Mouse (Mus musculus): Measurements from ENCODE around the gene Gm6685. TPM values are rescaled to one million over a fixed set of nuclear protein-coding genes. Genes with fewer than 3 reads are reported as not detected.
"Not testable (repeated sequence)": the region's sequence is repeated elsewhere in the genome, so short reads cannot be mapped to it uniquely, and the experiment has no call there.

The Gm6685 gene
- total RNA-seq (2014; fragmentation: Nextera tagmentation) (not detected in 2 replicates), total RNA-seq (2017) (0.99 TPM in 1 of 2 replicates, not detected in the other)

GRCm38 (mm10) chr11:28339224-28340150 is at the start of gene Gm6685:
Gene Gm6685 (minus strand): TSS chr11:28339867.
- peak; percentile 18; the same call in 1 of the 2 replicates for ATAC-seq (replicated peaks; ENCODE audit: low FRiP score, low TSS enrichment, poor library complexity, severe bottlenecking)

- ATAC-seq (replicated peaks; ENCODE audit: low FRiP score, low TSS enrichment, poor library complexity, severe bottlenecking): no peak
Observed at GRCm38 (mm10) chr11:28375891-28376290, 36.2 kb upstream of the Gm6685 start.

- no peak for ATAC-seq (replicated peaks; ENCODE audit: low FRiP score, low TSS enrichment, poor library complexity, severe bottlenecking)
Observed at GRCm38 (mm10) chr11:28374636-28375035, 35.0 kb upstream of the Gm6685 start.

GRCm38 (mm10) chr11:28371381-28371780 is 31.7 kb upstream of the Gm6685 start:
- not testable (repeated sequence) for ATAC-seq (replicated peaks; ENCODE audit: low FRiP score, low TSS enrichment, poor library complexity, severe bottlenecking)

DNA sequence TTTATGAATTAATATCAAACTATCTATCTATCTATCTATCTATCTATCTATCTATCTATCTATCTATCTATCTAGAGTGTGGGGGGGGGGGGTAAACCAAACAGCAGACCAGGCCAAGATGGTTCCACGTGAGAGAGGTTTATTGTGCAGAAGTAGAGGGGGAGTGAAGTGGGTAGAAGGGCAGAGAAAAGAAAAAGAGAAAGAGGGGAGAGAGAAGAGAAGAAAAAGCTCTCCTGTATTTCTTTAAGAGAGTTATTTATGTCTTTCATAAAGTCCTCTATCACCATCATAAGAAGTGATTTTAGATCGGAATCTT is 26.2 kb upstream of the Gm6685 start:
- ATAC-seq (replicated peaks; ENCODE audit: low FRiP score, low TSS enrichment, poor library complexity, severe bottlenecking): no peak

DNA sequence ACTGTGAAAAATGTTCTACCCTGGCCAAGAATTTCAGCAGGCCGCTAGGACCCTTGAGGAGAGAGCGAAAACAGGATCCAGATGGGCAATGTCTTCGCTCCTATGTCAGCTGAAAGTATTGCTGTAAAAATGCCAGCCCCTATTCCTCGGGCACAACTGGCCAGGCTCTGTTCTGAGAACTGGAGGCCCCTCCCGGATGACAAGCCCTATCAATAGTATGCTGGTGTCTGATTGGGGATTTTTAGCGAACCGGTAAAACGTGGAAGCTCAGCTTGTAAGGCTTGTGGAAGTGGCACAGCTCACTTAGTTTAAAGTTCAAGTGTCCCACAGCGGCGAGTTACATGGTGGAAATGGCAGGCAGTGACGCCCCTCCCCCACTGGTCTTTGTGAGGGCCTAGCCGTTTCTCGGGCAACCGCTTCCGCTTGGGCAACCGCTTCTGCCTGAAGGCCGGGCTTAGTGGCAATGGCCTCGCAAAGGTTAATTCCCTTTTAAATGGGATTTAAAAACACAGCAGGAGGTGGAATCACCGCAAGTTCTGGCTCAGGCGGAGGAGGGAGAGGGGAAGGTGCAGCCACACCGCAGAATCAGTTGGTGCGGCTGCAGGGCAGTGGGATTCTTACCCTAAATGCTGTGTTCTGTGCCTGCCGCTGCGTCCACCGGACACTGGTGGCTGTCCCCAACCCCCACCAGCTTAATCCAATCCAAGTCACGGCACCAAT is 25.7 kb upstream of the Gm6685 start:
- ATAC-seq (replicated peaks; ENCODE audit: low FRiP score, low TSS enrichment, poor library complexity, severe bottlenecking): peak; percentile 83

DNA sequence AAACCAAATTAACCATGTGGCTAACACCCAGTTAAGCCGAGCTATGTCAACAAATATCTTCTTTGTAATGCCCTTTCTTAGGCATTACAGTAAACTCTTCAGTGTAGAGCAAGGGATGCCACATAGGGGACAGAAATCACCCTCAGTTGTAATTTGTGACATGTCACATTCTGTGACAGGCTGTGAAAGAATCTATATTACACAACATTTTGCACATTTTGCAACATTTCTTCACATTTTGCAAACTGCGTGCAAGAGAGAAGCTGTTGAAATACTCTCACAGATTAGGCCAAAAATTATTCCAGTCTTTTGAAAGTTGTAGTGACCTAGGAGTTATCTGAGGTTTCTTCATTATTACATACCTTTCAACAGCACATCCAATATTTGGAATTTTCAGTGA is 3.8 kb upstream of the Gm6685 start:
- no peak for ATAC-seq (replicated peaks; ENCODE audit: low FRiP score, low TSS enrichment, poor library complexity, severe bottlenecking)

- ATAC-seq (replicated peaks; ENCODE audit: low FRiP score, low TSS enrichment, poor library complexity, severe bottlenecking): no peak
Observed at GRCm38 (mm10) chr11:28341887-28342286, 2.2 kb upstream of the Gm6685 start.

DNA sequence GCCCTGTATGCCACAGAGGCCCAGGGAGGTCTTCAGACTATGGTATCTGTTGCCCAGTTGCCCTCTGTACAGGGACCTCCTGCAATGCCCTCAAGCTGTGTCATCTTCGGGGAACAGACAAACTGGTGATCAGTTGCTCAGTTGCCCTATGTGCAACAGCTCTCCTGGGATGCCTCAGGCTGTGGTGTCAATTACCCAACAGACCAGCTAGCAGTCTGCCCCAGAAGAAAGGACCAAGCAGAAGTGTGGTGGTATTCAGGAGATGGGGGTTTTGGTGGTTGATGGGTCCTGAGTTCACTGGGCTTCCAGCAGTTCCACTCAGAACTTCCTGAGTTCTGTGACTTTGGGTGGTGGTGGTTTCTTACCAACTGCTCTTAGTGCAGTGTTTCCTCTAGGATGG is 11.8 kb downstream of the Gm6685 start:
- ATAC-seq (replicated peaks; ENCODE audit: low FRiP score, low TSS enrichment, poor library complexity, severe bottlenecking): no peak

GRCm38 (mm10) chr11:28313396-28313795 is 26.3 kb downstream of the Gm6685 start:
- ATAC-seq (replicated peaks; ENCODE audit: low FRiP score, low TSS enrichment, poor library complexity, severe bottlenecking): no peak

- no peak for ATAC-seq (replicated peaks; ENCODE audit: low FRiP score, low TSS enrichment, poor library complexity, severe bottlenecking)
Observed at GRCm38 (mm10) chr11:28307723-28308122, 31.9 kb downstream of the Gm6685 start.

DNA sequence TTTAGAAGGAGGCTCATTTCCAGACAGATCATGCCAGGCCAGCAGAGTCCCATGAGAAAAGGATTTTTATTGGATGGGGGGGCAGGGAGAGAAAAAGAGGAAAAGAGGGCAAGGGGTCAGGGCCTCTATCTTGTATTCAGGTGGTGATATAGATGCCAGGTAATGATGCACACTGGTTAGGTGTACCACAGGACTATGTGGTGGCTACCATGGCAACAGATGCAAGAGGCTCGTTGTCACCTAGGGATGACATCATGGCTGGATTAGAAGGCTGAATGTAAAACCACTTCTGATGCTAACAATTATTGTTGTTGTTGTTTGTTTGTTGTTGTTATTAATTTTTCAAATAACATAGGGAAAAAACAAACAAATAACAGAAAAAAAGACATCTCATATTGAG is 49.2 kb downstream of the Gm6685 start:
- no peak for ATAC-seq (replicated peaks; ENCODE audit: low FRiP score, low TSS enrichment, poor library complexity, severe bottlenecking)

Other genes with a start within 250 kb of the Gm6685 start
- gene Ccdc85a, start 244.5 kb upstream of the Gm6685 start, total RNA-seq (2014; fragmentation: Nextera tagmentation): not detected in 2 replicates
- not detected in 2 replicates for gene Ccdc85a, start 244.5 kb upstream of the Gm6685 start, total RNA-seq (2017)